Mouse (Mus musculus): ENCODE results near the gene Mzf1. TPM values are rescaled to one million over a fixed set of nuclear protein-coding genes. Genes with fewer than 3 reads are reported as not detected.
"Not testable (repeated sequence)": the region's sequence is repeated elsewhere in the genome, so short reads cannot be mapped to it uniquely, and the experiment has no call there.

Gene Mzf1
- 10 to 100 TPM; 15.2 to 15.9 TPM for total RNA-seq (2021)

DNA sequence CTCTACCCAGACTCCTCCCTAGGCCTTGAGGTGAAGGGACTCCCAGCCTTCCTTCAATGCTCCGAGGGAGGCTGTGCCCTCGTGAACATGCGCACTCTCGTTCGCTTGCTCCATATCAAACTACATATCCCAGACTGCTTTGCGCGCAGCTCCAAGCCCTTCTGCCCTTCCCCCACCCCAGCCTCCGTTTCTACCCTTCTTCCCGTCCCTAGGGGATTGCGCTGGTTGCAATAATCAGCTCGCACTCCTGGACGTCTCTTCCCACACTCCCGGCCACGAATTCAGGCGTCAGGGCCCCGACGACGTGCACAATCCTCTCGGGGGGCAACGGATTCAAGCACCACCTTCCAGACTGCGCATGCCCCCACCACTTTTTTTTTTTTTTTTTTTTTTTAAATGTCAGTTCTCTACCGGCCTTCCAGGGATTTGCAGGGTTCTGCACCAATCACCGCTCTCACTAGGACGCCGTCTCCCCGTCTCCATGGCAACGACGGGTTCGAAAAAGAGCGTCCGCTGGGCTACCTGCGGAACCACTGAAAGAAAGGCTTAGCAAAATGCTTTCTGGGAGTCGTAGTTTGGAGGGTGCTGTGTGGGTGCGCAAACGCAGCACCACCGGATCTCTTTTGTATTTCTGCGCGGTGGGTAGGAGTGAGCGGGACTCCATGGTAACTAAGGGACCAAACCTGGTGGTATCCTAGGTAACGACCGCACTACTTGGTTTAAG, at the start of gene Mzf1:
TSS of gene Mzf1 (minus strand) at position 478 of the 724 bp plus-strand sequence.
- peak; percentile 98 for DNase-seq (ENCODE audit: extremely low spot score in 1 of 2, low spot score in 2 of 2)
- intact Hi-C loops (cut with DNase I): loop anchor here (5.0 kb wide), 1 partner anchor 233 kb away; no protein-coding TSS in a partner anchor

DNA sequence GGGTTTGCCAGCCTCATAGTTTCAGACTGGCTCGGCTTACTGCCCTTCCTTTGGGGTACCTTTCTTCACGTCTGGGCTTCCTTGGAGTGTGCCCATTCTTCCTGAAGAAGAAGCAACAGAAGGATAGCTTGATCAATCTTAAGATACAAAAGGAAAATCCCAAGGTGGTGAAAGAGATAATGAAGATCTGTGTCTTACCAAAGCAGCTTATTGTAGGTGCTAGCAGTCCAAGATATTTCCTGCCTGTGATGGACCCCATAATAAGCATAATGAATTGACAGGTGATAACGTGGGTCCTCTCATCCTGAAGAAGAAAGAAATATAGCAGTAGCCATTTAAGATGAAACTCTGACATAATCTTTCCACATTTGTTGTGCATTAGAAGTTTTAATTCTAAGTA, 40.5 kb upstream of the Mzf1 start, which contains the start of gene Vmn1r85:
TSS of gene Vmn1r85 (minus strand) at position 101 of the 400 bp plus-strand sequence.
- intact Hi-C loops (cut with DNase I): no loop called here
- no peak for DNase-seq (ENCODE audit: extremely low spot score in 1 of 2, low spot score in 2 of 2)

GRCm38 (mm10) chr7:13072293-13072692, 17.7 kb upstream of the Mzf1 start:
- no peak for DNase-seq (ENCODE audit: extremely low spot score in 1 of 2, low spot score in 2 of 2)
- intact Hi-C loops (cut with DNase I): no loop called here

- intact Hi-C loops (cut with DNase I): not testable (repeated sequence)
Measured at GRCm38 (mm10) chr7:13063399-13063798, 8.8 kb upstream of the Mzf1 start.

DNA sequence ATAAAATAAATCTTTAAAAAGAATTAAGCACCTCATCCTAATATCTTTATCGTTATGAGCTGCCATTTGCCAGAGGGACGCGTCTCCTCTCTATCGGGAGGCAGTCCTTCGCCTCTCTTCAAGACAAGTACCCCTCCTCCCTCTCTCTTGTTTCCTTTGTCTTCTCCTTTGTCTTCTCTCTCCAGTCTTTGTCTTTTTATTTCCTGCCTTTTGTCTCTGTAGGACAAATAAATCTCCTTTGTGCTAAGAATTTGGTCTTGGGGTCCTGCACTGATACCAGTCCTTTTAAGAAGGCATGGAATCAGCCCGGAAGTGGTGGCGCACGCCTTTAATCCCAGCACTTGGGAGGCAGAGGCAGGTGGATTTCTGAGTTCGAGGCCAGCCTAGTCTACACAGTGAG, 5.0 kb upstream of the Mzf1 start:
- no peak for DNase-seq (ENCODE audit: extremely low spot score in 1 of 2, low spot score in 2 of 2)
- intact Hi-C loops (cut with DNase I): loop anchor here (5.0 kb wide), 1 partner anchor 228 kb away; no protein-coding TSS in a partner anchor

More at GRCm38 (mm10) chr7:13063399-13063798, 8.8 kb upstream of the Mzf1 start:
- not testable (repeated sequence) for DNase-seq (ENCODE audit: extremely low spot score in 1 of 2, low spot score in 2 of 2)

- intact Hi-C loops (cut with DNase I): loop anchor here (5.0 kb wide), 1 partner anchor 230 kb away; no protein-coding TSS in a partner anchor
- DNase-seq (ENCODE audit: extremely low spot score in 1 of 2, low spot score in 2 of 2): no peak
Measured at GRCm38 (mm10) chr7:13056913-13057700, 2.5 kb upstream of the Mzf1 start.

GRCm38 (mm10) chr7:13053961-13054286, 640 bp downstream of the Mzf1 start:
- DNase-seq (ENCODE audit: extremely low spot score in 1 of 2, low spot score in 2 of 2): no peak
- intact Hi-C loops (cut with DNase I): no loop called here

DNA sequence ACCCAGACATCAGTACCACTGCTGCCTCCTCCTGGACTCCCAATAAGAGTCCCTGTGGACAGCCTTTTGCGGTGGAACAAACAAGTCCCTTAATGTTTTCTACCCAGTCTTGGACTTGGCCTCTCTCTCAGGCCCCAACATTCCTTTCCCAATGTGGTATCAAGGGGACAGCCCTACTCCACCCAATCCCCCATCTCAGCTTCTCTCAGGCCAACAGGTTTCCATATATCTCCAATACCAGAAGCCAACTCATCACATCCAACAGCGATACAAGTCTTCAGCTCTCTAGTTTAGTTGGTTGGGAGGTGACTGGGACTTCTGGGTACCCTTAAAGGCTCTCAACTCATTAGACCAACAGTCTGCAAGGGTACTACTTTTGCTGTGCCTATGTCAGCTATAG, 1.1 kb downstream of the Mzf1 start:
- peak in 1 of 2 experiments; percentile 2 for DNase-seq (ENCODE audit: extremely low spot score in 1 of 2, low spot score in 2 of 2)
- intact Hi-C loops (cut with DNase I): no loop called here

GRCm38 (mm10) chr7:13053001-13053400, 1.6 kb downstream of the Mzf1 start:
- peak in 1 of 2 experiments; percentile 26 for DNase-seq (ENCODE audit: extremely low spot score in 1 of 2, low spot score in 2 of 2)
- intact Hi-C loops (cut with DNase I): no loop called here

DNA sequence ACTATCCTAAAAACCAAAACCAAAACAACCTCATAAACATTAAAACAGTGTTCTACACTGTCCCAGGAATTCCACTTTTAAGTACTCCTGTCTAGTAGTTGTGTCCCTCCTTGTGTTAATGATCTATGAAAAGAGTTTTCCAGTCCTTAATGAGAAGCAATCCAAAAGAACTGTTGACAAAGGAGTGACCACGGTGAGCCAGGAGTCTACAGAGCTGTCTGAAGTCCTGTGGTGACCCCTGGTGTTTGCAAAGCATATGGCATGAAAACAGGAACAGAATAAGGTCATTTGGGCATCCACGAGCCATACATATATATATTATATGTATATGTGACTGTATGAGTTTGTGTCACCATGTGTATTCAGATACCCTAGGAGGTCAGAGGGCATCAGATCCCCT, 8.5 kb downstream of the Mzf1 start:
- peak; percentile 4 to 57 for DNase-seq (ENCODE audit: extremely low spot score in 1 of 2, low spot score in 2 of 2)
- intact Hi-C loops (cut with DNase I): no loop called here

GRCm38 (mm10) chr7:13044254-13044625, 10.3 kb downstream of the Mzf1 start:
- intact Hi-C loops (cut with DNase I): loop anchor here (5.0 kb wide), 1 partner anchor 37 kb away; no protein-coding TSS in a partner anchor

GRCm38 (mm10) chr7:13043445-13044253, 10.9 kb downstream of the Mzf1 start:
- intact Hi-C loops (cut with DNase I): loop anchor here (5.0 kb wide), 1 partner anchor 36 kb away; no protein-coding TSS in a partner anchor

More at GRCm38 (mm10) chr7:13044254-13044625, 10.3 kb downstream of the Mzf1 start:
- DNase-seq (ENCODE audit: extremely low spot score in 1 of 2, low spot score in 2 of 2): peak; percentile 7 to 50

DNA sequence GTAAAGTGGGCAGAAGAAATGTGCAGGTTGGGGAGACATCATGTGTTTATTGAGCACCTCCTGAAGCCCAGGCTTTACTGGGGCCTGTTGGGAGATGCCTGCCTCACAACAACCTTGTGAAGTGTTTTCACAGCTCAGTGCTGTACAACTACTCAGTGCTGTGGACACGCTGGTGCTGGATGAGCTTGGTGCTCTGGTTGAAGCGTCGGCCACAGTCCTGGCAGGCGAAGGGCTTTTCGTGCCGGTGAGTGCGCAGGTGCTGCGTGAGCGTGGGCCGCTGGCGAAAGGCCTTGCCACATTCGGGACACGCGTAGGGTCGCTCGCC, 11.5 kb downstream of the Mzf1 start:
- DNase-seq (ENCODE audit: extremely low spot score in 1 of 2, low spot score in 2 of 2): peak in 1 of 2 experiments; percentile 7
- intact Hi-C loops (cut with DNase I): loop anchor here (5.0 kb wide), 1 partner anchor 36 kb away; no protein-coding TSS in a partner anchor

More at GRCm38 (mm10) chr7:13043445-13044253, 10.9 kb downstream of the Mzf1 start:
- DNase-seq (ENCODE audit: extremely low spot score in 1 of 2, low spot score in 2 of 2): peak; percentile 15 to 76

DNA sequence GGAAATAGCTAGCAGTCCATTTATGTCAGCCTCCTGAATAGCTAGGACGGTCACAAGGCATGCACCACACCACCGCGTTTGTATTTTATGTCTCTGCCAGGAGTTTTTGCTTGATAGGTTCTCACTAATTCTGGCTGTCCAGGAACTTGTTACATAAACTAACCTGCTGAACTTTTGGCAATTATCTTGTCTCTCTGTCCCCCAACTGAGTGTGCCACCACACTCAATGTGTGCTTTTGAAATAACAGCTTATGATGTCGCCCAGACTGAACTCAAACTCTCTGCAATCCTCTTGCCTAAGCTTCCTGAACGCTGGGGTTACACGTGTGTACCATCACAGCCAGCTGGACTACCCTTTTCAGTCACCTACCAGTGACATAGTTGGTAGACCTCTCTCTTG, 12.1 kb downstream of the Mzf1 start:
- DNase-seq (ENCODE audit: extremely low spot score in 1 of 2, low spot score in 2 of 2): no peak
- intact Hi-C loops (cut with DNase I): loop anchor here (5.0 kb wide), 1 partner anchor 35 kb away; no protein-coding TSS in a partner anchor

DNA sequence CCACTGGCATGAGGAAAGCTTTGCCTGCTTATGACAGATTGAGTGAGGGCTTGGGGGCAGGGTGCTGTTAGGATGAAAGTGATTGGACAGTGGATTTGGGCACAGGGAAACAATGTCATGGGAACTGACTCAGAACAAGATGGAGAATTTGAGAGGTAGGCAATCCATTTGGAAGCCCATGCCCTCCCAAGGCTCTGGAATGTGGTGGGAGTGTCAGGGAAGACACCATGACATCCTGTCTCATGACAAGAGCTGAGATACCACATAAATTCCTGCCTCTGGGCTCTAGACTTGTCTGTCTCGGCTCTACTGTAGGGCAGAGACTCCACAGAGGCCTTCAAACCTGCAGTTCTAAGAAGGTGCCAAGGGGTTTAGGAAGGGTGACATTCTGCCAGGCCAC, 13.3 kb downstream of the Mzf1 start:
- intact Hi-C loops (cut with DNase I): loop anchor here (5.0 kb wide), 1 partner anchor 34 kb away; no protein-coding TSS in a partner anchor
- no peak for DNase-seq (ENCODE audit: extremely low spot score in 1 of 2, low spot score in 2 of 2)

DNA sequence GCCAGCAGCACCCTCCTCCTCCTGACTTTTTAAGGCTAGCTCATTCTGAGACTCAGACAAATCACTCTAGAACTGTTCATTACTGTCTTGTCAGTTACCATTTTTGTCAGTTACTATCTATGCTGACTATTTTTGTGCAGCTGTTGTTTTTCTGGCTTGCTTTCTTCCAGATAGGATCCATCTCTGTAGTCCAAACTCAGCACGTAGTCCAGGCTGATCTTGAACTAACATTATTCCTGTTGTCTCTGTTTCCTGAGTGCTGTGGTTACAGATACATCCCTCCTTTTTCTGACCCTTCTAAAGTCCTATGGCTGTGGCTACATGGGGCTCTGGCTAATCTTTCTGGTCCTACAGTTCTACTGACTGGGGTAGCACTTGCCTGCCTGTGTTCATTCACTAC, 15.4 kb downstream of the Mzf1 start:
- DNase-seq (ENCODE audit: extremely low spot score in 1 of 2, low spot score in 2 of 2): peak in 1 of 2 experiments; percentile 5
- intact Hi-C loops (cut with DNase I): no loop called here

GRCm38 (mm10) chr7:13038621-13039169, 15.9 kb downstream of the Mzf1 start:
- DNase-seq (ENCODE audit: extremely low spot score in 1 of 2, low spot score in 2 of 2): peak in 1 of 2 experiments; percentile 68
- intact Hi-C loops (cut with DNase I): no loop called here

DNA sequence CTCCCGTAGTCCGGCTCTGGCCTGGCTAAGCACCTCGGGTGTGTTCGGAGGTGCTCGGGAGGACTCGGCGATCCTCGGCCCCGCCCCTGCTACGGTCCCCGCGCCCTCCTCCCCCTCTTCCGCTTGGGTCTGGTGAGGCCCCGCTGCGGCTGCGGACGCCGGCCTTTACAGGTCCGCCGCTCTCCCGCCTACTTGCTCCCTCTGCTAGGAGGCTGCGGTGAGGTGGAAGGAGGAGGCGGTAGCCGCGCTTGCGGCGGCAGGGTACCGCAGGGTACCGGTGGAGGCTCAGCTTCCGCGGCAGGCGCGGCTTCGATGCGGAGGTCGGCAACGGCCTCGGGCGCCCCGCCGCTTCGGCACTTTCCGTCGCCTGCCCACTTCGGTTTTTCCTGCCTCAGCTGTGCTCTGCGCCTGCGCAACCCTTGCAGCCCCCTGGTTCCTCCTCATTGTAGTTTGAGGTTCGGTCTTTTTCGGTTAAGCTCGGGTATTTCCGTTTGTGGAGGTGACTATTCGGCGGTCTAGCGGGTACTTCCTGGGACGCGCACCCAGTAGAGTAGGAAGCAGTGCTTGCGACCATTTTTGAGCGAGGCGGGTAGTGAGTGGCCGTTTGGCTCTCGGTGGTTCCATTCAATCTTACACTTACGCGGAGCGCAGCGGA, 16.5 kb downstream of the Mzf1 start, which contains the start of gene Ube2m:
TSS of gene Ube2m (minus strand) at position 375 of the 655 bp plus-strand sequence.
- peak; percentile 99 to 100 for DNase-seq (ENCODE audit: extremely low spot score in 1 of 2, low spot score in 2 of 2)
- intact Hi-C loops (cut with DNase I): no loop called here
